Mouse (Mus musculus) hindbrain, postnatal 0 days (tissue): ENCODE data around the gene Adipoq. TPM values are rescaled to one million over a fixed set of nuclear protein-coding genes. Genes with fewer than 3 reads are reported as not detected.
"Not testable (repeated sequence)": the region's sequence is repeated elsewhere in the genome, so short reads cannot be mapped to it uniquely, and the experiment has no call there.

Source experiments
- ATAC-seq: fragments of 200-750 bp; cut with Nextera tagmentation; 2 replicates; pipeline ENCODE4 v1.8.0; 2017; ENCODE audit warnings: mild to moderate bottlenecking, moderate TSS enrichment, moderate library complexity
- DNase-seq: peaks from one replicate; pipeline ENCODE4 v3.0.0-alpha.2; 2015; ENCODE audit warnings: low spot score
- H3K27ac ChIP-seq: fragments of 300-500 bp; sonication (generic); 2 replicates; pipeline ENCODE4 v1.5.1; 2014; ENCODE audit warnings: mild to moderate bottlenecking
- H3K27me3 ChIP-seq: fragments of 300-500 bp; sonication (generic); 2 replicates; pipeline ENCODE4 v1.6.1; 2014; ENCODE audit warnings: low read length, mixed read lengths; ENCODE audit not compliant: insufficient read depth
- H3K36me3 ChIP-seq: fragments of 300-500 bp; sonication (generic); 2 replicates; pipeline ENCODE4 v1.6.1; 2014; ENCODE audit warnings: low read length, mixed read lengths; ENCODE audit not compliant: insufficient read depth
- H3K4me1 ChIP-seq: fragments of 300-500 bp; sonication (generic); 2 replicates; pipeline ENCODE4 v1.6.1; 2014; ENCODE audit warnings: antibody characterized with exemption, low read length, mixed read lengths; ENCODE audit not compliant: insufficient read depth
- H3K4me2 ChIP-seq: fragments of 300-500 bp; sonication (generic); 2 replicates; pipeline ENCODE4 v1.6.1; 2014; ENCODE audit warnings: low read depth, mild to moderate bottlenecking, low read length, moderate library complexity, mixed read lengths
- H3K4me3 ChIP-seq: fragments of 300-500 bp; sonication (generic); 2 replicates; pipeline ENCODE4 v1.5.1; 2014; ENCODE audit warnings: low read length
- H3K9ac ChIP-seq: fragments of 300-500 bp; sonication (generic); replicated peaks from 2 replicates; pipeline ENCODE4 v1.6.1; 2014; ENCODE audit warnings: mild to moderate bottlenecking, low read length, moderate library complexity, mixed read lengths
- H3K9me3 ChIP-seq: fragments of 300-500 bp; sonication (generic); 2 replicates; pipeline ENCODE4 v1.6.1; 2016; ENCODE audit warnings: low read length, mixed read lengths
- CTCF ChIP-seq: IDR thresholded peaks from 2 replicates; pipeline ENCODE4 v1.5.1; 2016; ENCODE audit warnings: antibody characterized with exemption, control low read depth, low read depth
- WGBS: fragments of 180-500 bp; shearing (Covaris S2); extraction: QIAGEN DNeasy Blood & Tissue Kit; methylation state at CpG from one replicate; pipeline ENCODE4 v1.1.7; 2014; 5-methylcytosine and 5-hydroxymethylcytosine counted together
- polyA plus RNA-seq: library from polyadenylated mRNA; unstranded; fragments of >200 nt; fragmentation: Nextera tagmentation; extraction: Ambion mirVana; gene quantifications from 2 replicates; pipeline ENCODE4 v1.2.1, GENCODE M21; 2015
- total RNA-seq: library from RNA; depleted of rRNA; stranded (reverse); fragments of >200 nt; gene quantifications from 2 replicates; pipeline ENCODE4 v1.2.3, GENCODE M21; 2014

Gene Adipoq
- total and polyA plus RNA-seq, 2 experiments from 2014 or later = not detected

GRCm38 (mm10) chr16:23173904-23174303 lies 27.6 kb downstream of the Adipoq start:
- no peak overlapping the region for H3K4me2 ChIP-seq
- WGBS = 96% methylated on average over 5 of the region's 5 CpGs
- ATAC-seq (no peak), DNase-seq (no peak)
- no peaks in the 10 kb centered on the region for H3K4me1 ChIP-seq
- no peak overlapping the region for H3K9ac ChIP-seq
- no peak for TF ChIP-seq CTCF
- no peak overlapping the region for H3K4me3 ChIP-seq
- no peaks in the 10 kb centered on the region for H3K27me3 ChIP-seq
- 0 out of 2 replicates have a peak, but pooled peaks cover 3% of the 10 kb centered on the region for H3K9me3 ChIP-seq
- H3K27ac ChIP-seq = no peak overlapping the region
- no peaks in the 10 kb centered on the region for H3K36me3 ChIP-seq

GRCm38 (mm10) chr16:23174855-23175254 lies 28.5 kb downstream of the Adipoq start:
- DNase-seq (no peak), ATAC-seq (no peak)
- Histone ChIP-seq H3K27ac (no peak overlapping the region), H3K27me3 (no peaks in the 10 kb centered on the region), H3K9ac (no peak overlapping the region), H3K9me3 (0 out of 2 replicates have a peak, but pooled peaks cover 3% of the 10 kb centered on the region), H3K4me1 (no peaks in the 10 kb centered on the region), H3K4me2 (no peak overlapping the region), H3K36me3 (no peaks in the 10 kb centered on the region), H3K4me3 (no peak overlapping the region)
- 93% methylated on average over 5 of the region's 5 CpGs for WGBS
- no peak for TF ChIP-seq CTCF

- ATAC-seq (no peak), DNase-seq (no peak)
- Histone ChIP-seq H3K9ac (no peak overlapping the region), H3K9me3 (0 out of 2 replicates have a peak, but pooled peaks cover 3% of the 10 kb centered on the region), H3K27ac (no peak overlapping the region), H3K27me3 (no peaks in the 10 kb centered on the region), H3K4me2 (no peak overlapping the region), H3K4me1 (no peaks in the 10 kb centered on the region), H3K4me3 (no peak overlapping the region), H3K36me3 (no peaks in the 10 kb centered on the region)
- TF ChIP-seq CTCF = no peak
- WGBS = 65% methylated on average over 3 of the region's 3 CpGs
Observed at GRCm38 (mm10) chr16:23175956-23176355, 29.6 kb downstream of the Adipoq start.

- H3K9me3 ChIP-seq = 0 out of 2 replicates have a peak, but pooled peaks cover under 1% of the 10 kb centered on the region
- no peak for ATAC-seq
- no peak for TF ChIP-seq CTCF
- DNase-seq = no peak
- H3K27ac ChIP-seq = no peak overlapping the region
- WGBS = 96% methylated on average over 2 of the region's 2 CpGs
- no peak overlapping the region for H3K4me2 ChIP-seq
- H3K36me3 ChIP-seq = no peaks in the 10 kb centered on the region
- H3K9ac ChIP-seq = no peak overlapping the region
- H3K4me3 ChIP-seq = no peak overlapping the region
- H3K4me1 ChIP-seq = no peaks in the 10 kb centered on the region
- no peaks in the 10 kb centered on the region for H3K27me3 ChIP-seq
Observed at GRCm38 (mm10) chr16:23177856-23178255, 31.5 kb downstream of the Adipoq start.

- ATAC-seq (no peak), DNase-seq (no peak)
- Histone ChIP-seq H3K4me3 (no peak overlapping the region), H3K27ac (no peak overlapping the region), H3K9ac (no peak overlapping the region), H3K4me2 (no peak overlapping the region), H3K9me3 (no peaks in the 10 kb centered on the region), H3K27me3 (no peaks in the 10 kb centered on the region), H3K4me1 (no peaks in the 10 kb centered on the region), H3K36me3 (no peaks in the 10 kb centered on the region)
- no peak for TF ChIP-seq CTCF
- WGBS = 95% methylated on average over 5 of the region's 5 CpGs
Observed at GRCm38 (mm10) chr16:23178796-23179195, 32.5 kb downstream of the Adipoq start.

- ATAC-seq, H3K4me1 ChIP-seq, H3K4me2 ChIP-seq, H3K36me3 ChIP-seq, H3K9ac ChIP-seq, DNase-seq, H3K27me3 ChIP-seq, H3K9me3 ChIP-seq, H3K4me3 ChIP-seq, H3K27ac ChIP-seq: not testable (repeated sequence)
- WGBS = 93% methylated on average over 18 of the region's 18 CpGs
Observed at GRCm38 (mm10) chr16:23179436-23179835, 33.1 kb downstream of the Adipoq start.

- Histone ChIP-seq H3K4me3 (no peak overlapping the region), H3K9ac (no peak overlapping the region), H3K27me3 (no peaks in the 10 kb centered on the region), H3K4me2 (no peak overlapping the region), H3K36me3 (no peaks in the 10 kb centered on the region), H3K27ac (no peak overlapping the region), H3K4me1 (no peaks in the 10 kb centered on the region), H3K9me3 (no peaks in the 10 kb centered on the region)
- ATAC-seq (no peak), DNase-seq (no peak)
- TF ChIP-seq CTCF = no peak
- WGBS = 86% methylated on average over 4 of the region's 4 CpGs
Observed at GRCm38 (mm10) chr16:23181054-23181453, 34.7 kb downstream of the Adipoq start.
